Mouse (Mus musculus): ENCODE results near the gene Dmc1. TPM values are rescaled to one million over a fixed set of nuclear protein-coding genes. Genes with fewer than 3 reads are reported as not detected.

The Dmc1 gene
- polyA plus RNA-seq, 1 experiment, result not detected

GRCm38 (mm10) chr15:79598715-79599114, 6.2 kb downstream of the Dmc1 start:
- TF ChIP-seq CTCF (IDR thresholded peaks at IDR 0.05; ENCODE audit: control insufficient read depth, insufficient read depth, insufficient read length) (no peak), MYOD1 (IDR thresholded peaks at IDR 0.05; ENCODE audit: control insufficient read depth, insufficient read length, low read depth) (no peak), MYOG (IDR thresholded peaks at IDR 0.05; ENCODE audit: control insufficient read depth, extremely low read depth, insufficient read length) (no peak), FOSL1 (IDR thresholded peaks at IDR 0.05; ENCODE audit: insufficient read depth, low read length, poor library complexity, severe bottlenecking) (no peak), MAX (IDR thresholded peaks at IDR 0.05) (no peak), CEBPB (IDR thresholded peaks at IDR 0.05; ENCODE audit: low read depth) (no peak), USF1 (IDR thresholded peaks at IDR 0.05; ENCODE audit: low read depth) (no peak)
- Histone ChIP-seq H3K4me3 (ENCODE audit: insufficient read depth, poor library complexity, severe bottlenecking) (no peak overlapping the region), H3K79me3 (ENCODE audit: low read depth) (no peaks in the 10 kb centered on the region)

GRCm38 (mm10) chr15:79581581-79581980, 23.3 kb downstream of the Dmc1 start:
- Histone ChIP-seq H3K27me3 (ENCODE audit: control insufficient read depth, insufficient read depth, insufficient read length) (peaks cover 3% of the 10 kb centered on the region), H3K79me3 (ENCODE audit: low read depth) (no peaks in the 10 kb centered on the region), H3K79me2 (ENCODE audit: control insufficient read depth, insufficient read depth) (no peaks in the 10 kb centered on the region), H3K36me3 (ENCODE audit: control insufficient read depth, insufficient read depth) (no peaks in the 10 kb centered on the region), H3K4me3 (ENCODE audit: insufficient read depth, poor library complexity, severe bottlenecking) (no peak overlapping the region), H3ac (ENCODE audit: control insufficient read depth, insufficient read length, low read depth) (no peak overlapping the region)
- TF ChIP-seq MYOD1 (IDR thresholded peaks at IDR 0.05; ENCODE audit: control insufficient read depth, insufficient read length, low read depth) (no peak), MYOG (IDR thresholded peaks at IDR 0.05; ENCODE audit: control insufficient read depth, extremely low read depth, insufficient read length) (no peak), CTCF (IDR thresholded peaks at IDR 0.05; ENCODE audit: control insufficient read depth, insufficient read depth, insufficient read length) (no peak), USF1 (IDR thresholded peaks at IDR 0.05; ENCODE audit: low read depth) (no peak), CEBPB (IDR thresholded peaks at IDR 0.05; ENCODE audit: low read depth) (no peak), MAX (IDR thresholded peaks at IDR 0.05) (no peak), FOSL1 (IDR thresholded peaks at IDR 0.05; ENCODE audit: insufficient read depth, low read length, poor library complexity, severe bottlenecking) (no peak)

More at GRCm38 (mm10) chr15:79598715-79599114, 6.2 kb downstream of the Dmc1 start:
- Histone ChIP-seq H3ac (ENCODE audit: control insufficient read depth, insufficient read length, low read depth) (no peak overlapping the region), H3K36me3 (ENCODE audit: control insufficient read depth, insufficient read depth) (no peaks in the 10 kb centered on the region), H3K79me2 (ENCODE audit: control insufficient read depth, insufficient read depth) (no peaks in the 10 kb centered on the region), H3K27me3 (ENCODE audit: control insufficient read depth, insufficient read depth, insufficient read length) (peaks cover 3% of the 10 kb centered on the region)

- H3ac ChIP-seq (ENCODE audit: control insufficient read depth, insufficient read length, low read depth), result no peak overlapping the region
- H3K4me3 ChIP-seq (ENCODE audit: insufficient read depth, poor library complexity, severe bottlenecking), result no peak overlapping the region
- TF ChIP-seq CEBPB (IDR thresholded peaks at IDR 0.05; ENCODE audit: low read depth) (no peak), MAX (IDR thresholded peaks at IDR 0.05) (no peak), CTCF (IDR thresholded peaks at IDR 0.05; ENCODE audit: control insufficient read depth, insufficient read depth, insufficient read length) (no peak), MYOG (IDR thresholded peaks at IDR 0.05; ENCODE audit: control insufficient read depth, extremely low read depth, insufficient read length) (no peak), MYOD1 (IDR thresholded peaks at IDR 0.05; ENCODE audit: control insufficient read depth, insufficient read length, low read depth) (no peak), USF1 (IDR thresholded peaks at IDR 0.05; ENCODE audit: low read depth) (no peak), FOSL1 (IDR thresholded peaks at IDR 0.05; ENCODE audit: insufficient read depth, low read length, poor library complexity, severe bottlenecking) (no peak)
- no peaks in the 10 kb centered on the region for H3K36me3 ChIP-seq (ENCODE audit: control insufficient read depth, insufficient read depth)
- H3K79me2 ChIP-seq (ENCODE audit: control insufficient read depth, insufficient read depth), result no peaks in the 10 kb centered on the region
- peaks cover 15% of the 10 kb centered on the region for H3K27me3 ChIP-seq (ENCODE audit: control insufficient read depth, insufficient read depth, insufficient read length)
- no peaks in the 10 kb centered on the region for H3K79me3 ChIP-seq (ENCODE audit: low read depth)
Observed at GRCm38 (mm10) chr15:79577671-79578426, 27.1 kb downstream of the Dmc1 start.

- H3K27me3 ChIP-seq (ENCODE audit: control insufficient read depth, insufficient read depth, insufficient read length), result peaks cover 24% of the 10 kb centered on the region
- H3K79me3 ChIP-seq (ENCODE audit: low read depth), result no peaks in the 10 kb centered on the region
- no peak overlapping the region for H3K4me3 ChIP-seq (ENCODE audit: insufficient read depth, poor library complexity, severe bottlenecking)
- no peaks in the 10 kb centered on the region for H3K36me3 ChIP-seq (ENCODE audit: control insufficient read depth, insufficient read depth)
- H3K79me2 ChIP-seq (ENCODE audit: control insufficient read depth, insufficient read depth), result no peaks in the 10 kb centered on the region
- TF ChIP-seq USF1 (IDR thresholded peaks at IDR 0.05; ENCODE audit: low read depth) (no peak), CTCF (IDR thresholded peaks at IDR 0.05; ENCODE audit: control insufficient read depth, insufficient read depth, insufficient read length) (no peak), MAX (IDR thresholded peaks at IDR 0.05) (no peak), MYOG (IDR thresholded peaks at IDR 0.05; ENCODE audit: control insufficient read depth, extremely low read depth, insufficient read length) (no peak), FOSL1 (IDR thresholded peaks at IDR 0.05; ENCODE audit: insufficient read depth, low read length, poor library complexity, severe bottlenecking) (no peak), CEBPB (IDR thresholded peaks at IDR 0.05; ENCODE audit: low read depth) (no peak), MYOD1 (IDR thresholded peaks at IDR 0.05; ENCODE audit: control insufficient read depth, insufficient read length, low read depth) (no peak)
- no peak overlapping the region for H3ac ChIP-seq (ENCODE audit: control insufficient read depth, insufficient read length, low read depth)
Observed at GRCm38 (mm10) chr15:79576947-79577346, 28.0 kb downstream of the Dmc1 start.

GRCm38 (mm10) chr15:79575543-79576222, 29.2 kb downstream of the Dmc1 start:
- TF ChIP-seq CEBPB (IDR thresholded peaks at IDR 0.05; ENCODE audit: low read depth), result no peak
- TF ChIP-seq MAX (IDR thresholded peaks at IDR 0.05), result no peak
- no peak for TF ChIP-seq MYOD1 (IDR thresholded peaks at IDR 0.05; ENCODE audit: control insufficient read depth, insufficient read length, low read depth)
- TF ChIP-seq CTCF (IDR thresholded peaks at IDR 0.05; ENCODE audit: control insufficient read depth, insufficient read depth, insufficient read length), result no peak
- Histone ChIP-seq H3K36me3 (ENCODE audit: control insufficient read depth, insufficient read depth) (no peaks in the 10 kb centered on the region), H3ac (ENCODE audit: control insufficient read depth, insufficient read length, low read depth) (no peak overlapping the region), H3K27me3 (ENCODE audit: control insufficient read depth, insufficient read depth, insufficient read length) (peaks cover 33% of the 10 kb centered on the region), H3K4me3 (ENCODE audit: insufficient read depth, poor library complexity, severe bottlenecking) (no peak overlapping the region), H3K79me3 (ENCODE audit: low read depth) (no peaks in the 10 kb centered on the region), H3K79me2 (ENCODE audit: control insufficient read depth, insufficient read depth) (no peaks in the 10 kb centered on the region)

Measured in C2C12 (cell line).